In the genomic region with DNA sequence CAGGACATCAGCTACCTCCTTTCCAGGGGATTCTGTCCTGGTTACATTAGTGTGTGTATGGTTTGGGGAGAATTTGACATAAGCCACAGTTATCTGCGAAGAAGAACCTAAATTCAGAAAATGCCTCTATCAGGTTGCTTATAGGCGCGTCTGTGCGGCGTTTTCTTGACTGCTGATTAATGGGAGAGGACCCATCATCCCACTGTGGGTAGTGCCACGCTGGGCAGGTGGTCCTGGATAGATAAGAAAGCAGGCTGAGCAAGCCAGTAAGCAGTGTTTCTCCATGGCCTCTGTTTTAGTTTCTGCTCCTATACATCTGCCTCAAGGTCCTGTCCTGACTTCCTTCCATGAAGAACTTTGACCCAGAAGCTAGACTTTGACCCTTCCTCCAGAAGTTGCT, we compare ENCODE assay signal across 27 mouse cellular contexts. TPM values are rescaled to one million over a fixed set of nuclear protein-coding genes. Genes with fewer than 3 reads are reported as not detected.
A peak's percentile ranks its signal among the peaks of the same experiment; 100 is the strongest.
DNase-seq lines count a peak whose midpoint lies in the region; ATAC-seq and TF ChIP-seq lines count a peak whose summit lies in the region.
"Had no signal": no experiment of that assay in that cellular context is flagged by ENCODE, and none has a peak within 500 bp of the region (broad histone marks: within the 10 kb centered on the region; RNA-seq: fewer than 3 reads in every experiment).

No protein-coding gene starts in this region.

- 0 out of 2 replicates have a peak overlapping the region, but pooled peaks have one; percentile 9 for H3K27ac ChIP-seq in hindbrain, embryonic 14.5 days
- no peak overlapping the region for H3K27ac ChIP-seq in hindbrain, embryonic 16.5 days (ENCODE audit: low read depth, low read length)
- peak overlapping the region; percentile 75 for H3K27ac ChIP-seq in liver, embryonic 12.5 days
- no peak overlapping the region for H3K27ac ChIP-seq in liver, postnatal 0 days (ENCODE audit: low read depth)
- no peak overlapping the region for H3K27ac ChIP-seq in heart, embryonic 11.5 days (ENCODE audit: low read depth, low read length)
- H3K27ac ChIP-seq: embryonic facial prominence, embryonic 12.5 days; forebrain, embryonic 13.5 days; kidney, postnatal 0 days; midbrain, embryonic 12.5 days; stomach, embryonic 15.5 days had no signal

- no peaks in the 10 kb centered on the region for H3K27me3 ChIP-seq in hindbrain, embryonic 14.5 days (ENCODE audit: control insufficient read depth, insufficient read depth, low read length)
- H3K27me3 ChIP-seq in hindbrain, embryonic 16.5 days (replicated peaks; ENCODE audit: control insufficient read depth, insufficient read depth, low read length), result no peaks in the 10 kb centered on the region
- H3K27me3 ChIP-seq in liver, embryonic 12.5 days (replicated peaks), result 0 out of 2 replicates have a peak, but pooled peaks cover 5% of the 10 kb centered on the region
- H3K27me3 ChIP-seq in liver, postnatal 0 days (ENCODE audit: insufficient read depth, low read length), result 0 out of 2 replicates have a peak, but pooled peaks cover 4% of the 10 kb centered on the region
- no peaks in the 10 kb centered on the region for H3K27me3 ChIP-seq in heart, embryonic 11.5 days (ENCODE audit: control insufficient read depth, insufficient read depth, low read length)
- H3K27me3 ChIP-seq: embryonic facial prominence, embryonic 12.5 days; stomach, embryonic 15.5 days had no signal

- no peak for TF ChIP-seq CTCF in liver, postnatal 0 days (IDR thresholded peaks at IDR 0.05; ENCODE audit: low read depth)

- WGBS in hindbrain, embryonic 14.5 days, result 82% methylated on average over 6 of the region's 6 CpGs
- WGBS in hindbrain, embryonic 16.5 days, result 90% methylated on average over 6 of the region's 6 CpGs
- WGBS in liver, embryonic 12.5 days (ENCODE audit: insufficient replicate concordance), result 24% methylated on average over 6 of the region's 6 CpGs
- WGBS in liver, postnatal 0 days (ENCODE audit: insufficient replicate concordance), result 44% methylated on average over 6 of the region's 6 CpGs
- WGBS in heart, embryonic 11.5 days (ENCODE audit: insufficient replicate concordance), result 64% methylated on average over 6 of the region's 6 CpGs

- ATAC-seq in hindbrain, embryonic 14.5 days (ENCODE audit: low FRiP score), result no peak
- ATAC-seq in hindbrain, embryonic 16.5 days, result no peak
- peak; percentile 67 for ATAC-seq in erythroblast, adult 5-6 weeks (replicated peaks; ENCODE audit: low FRiP score, poor library complexity, severe bottlenecking)
- ATAC-seq in liver, embryonic 12.5 days, result peak; percentile 85
- ATAC-seq in liver, postnatal 0 days, result peak; percentile 74
- no peak for ATAC-seq in granulocyte monocyte progenitor cell, adult 5-6 weeks (replicated peaks; ENCODE audit: poor library complexity, severe bottlenecking)
- no peak for ATAC-seq in heart, embryonic 11.5 days (replicated peaks; ENCODE audit: insufficient number of reproducible peaks, low FRiP score, low TSS enrichment)
- ATAC-seq: forebrain, embryonic 13.5 days; inflammation-experienced regulatory T-cells, adult 6 months had no signal

- H3K9me3 ChIP-seq in hindbrain, embryonic 14.5 days (ENCODE audit: control insufficient read depth, low read length), result no peaks in the 10 kb centered on the region
- no peaks in the 10 kb centered on the region for H3K9me3 ChIP-seq in hindbrain, embryonic 16.5 days (ENCODE audit: control insufficient read depth, low read length)
- no peaks in the 10 kb centered on the region for H3K9me3 ChIP-seq in liver, embryonic 12.5 days (replicated peaks)
- no peaks in the 10 kb centered on the region for H3K9me3 ChIP-seq in liver, postnatal 0 days (ENCODE audit: low read length)
- H3K9me3 ChIP-seq in heart, embryonic 11.5 days (replicated peaks; ENCODE audit: control insufficient read depth, low read length), result no peaks in the 10 kb centered on the region
- H3K9me3 ChIP-seq: embryonic facial prominence, embryonic 12.5 days; forebrain, embryonic 13.5 days; heart, embryonic 10.5 days; midbrain, embryonic 12.5 days; stomach, embryonic 15.5 days had no signal

- H3K4me2 ChIP-seq in hindbrain, embryonic 14.5 days (replicated peaks), result no peak overlapping the region
- no peak overlapping the region for H3K4me2 ChIP-seq in hindbrain, embryonic 16.5 days (ENCODE audit: low read length)
- H3K4me2 ChIP-seq in liver, embryonic 12.5 days, result peak overlapping the region; percentile 38
- no peak overlapping the region for H3K4me2 ChIP-seq in liver, postnatal 0 days (ENCODE audit: low read depth, low read length)
- no peak overlapping the region for H3K4me2 ChIP-seq in heart, embryonic 11.5 days
- H3K4me2 ChIP-seq: embryonic facial prominence, embryonic 12.5 days; forebrain, embryonic 13.5 days; lung, embryonic 14.5 days; midbrain, embryonic 12.5 days; stomach, embryonic 15.5 days had no signal

- H3K4me3 ChIP-seq in hindbrain, embryonic 14.5 days (replicated peaks; ENCODE audit: low read length), result no peak overlapping the region
- no peak overlapping the region for H3K4me3 ChIP-seq in hindbrain, embryonic 16.5 days (ENCODE audit: low read length)
- no peak overlapping the region for H3K4me3 ChIP-seq in liver, embryonic 12.5 days
- no peak overlapping the region for H3K4me3 ChIP-seq in liver, postnatal 0 days (ENCODE audit: low read depth, low read length)
- H3K4me3 ChIP-seq in heart, embryonic 11.5 days (ENCODE audit: low read depth, low read length), result no peak overlapping the region
- H3K4me3 ChIP-seq: embryonic facial prominence, embryonic 12.5 days; erythroblast, embryonic 14.5 days; forebrain, embryonic 13.5 days; heart, embryonic 10.5 days; midbrain, embryonic 12.5 days; stomach, embryonic 15.5 days had no signal

- no peaks in the 10 kb centered on the region for H3K36me3 ChIP-seq in hindbrain, embryonic 14.5 days (replicated peaks; ENCODE audit: control insufficient read depth, insufficient read depth)
- H3K36me3 ChIP-seq in hindbrain, embryonic 16.5 days (ENCODE audit: control insufficient read depth, insufficient read depth, low read length), result no peaks in the 10 kb centered on the region
- no peaks in the 10 kb centered on the region for H3K36me3 ChIP-seq in liver, embryonic 12.5 days
- no peaks in the 10 kb centered on the region for H3K36me3 ChIP-seq in liver, postnatal 0 days (replicated peaks; ENCODE audit: insufficient read depth, low read length)
- H3K36me3 ChIP-seq in heart, embryonic 11.5 days (ENCODE audit: control insufficient read depth, insufficient read depth, low read length), result no peaks in the 10 kb centered on the region
- H3K36me3 ChIP-seq: embryonic facial prominence, embryonic 12.5 days; heart, embryonic 10.5 days; midbrain, embryonic 12.5 days; stomach, embryonic 15.5 days had no signal

- TF ChIP-seq EP300 in liver, postnatal 0 days (IDR thresholded peaks at IDR 0.05; ENCODE audit: low read depth), result peak; percentile 72

- H3K4me1 ChIP-seq in hindbrain, embryonic 14.5 days (replicated peaks; ENCODE audit: control insufficient read depth, insufficient read depth, low read length), result peaks cover 13% of the 10 kb centered on the region; the same call in 1 of the 2 replicates
- H3K4me1 ChIP-seq in hindbrain, embryonic 16.5 days (ENCODE audit: control insufficient read depth, insufficient read depth, low read depth, low read length), result peaks cover 15% of the 10 kb centered on the region
- peaks cover 49% of the 10 kb centered on the region for H3K4me1 ChIP-seq in liver, embryonic 12.5 days
- peaks cover 2% of the 10 kb centered on the region; the same call in 1 of the 2 replicates for H3K4me1 ChIP-seq in liver, postnatal 0 days (ENCODE audit: insufficient read depth)
- peaks cover 3% of the 10 kb centered on the region for H3K4me1 ChIP-seq in heart, embryonic 11.5 days (ENCODE audit: control insufficient read depth, insufficient read depth, low read length)

- H3K9ac ChIP-seq in hindbrain, embryonic 14.5 days, result no peak overlapping the region
- H3K9ac ChIP-seq in hindbrain, embryonic 16.5 days (ENCODE audit: low read depth, low read length), result no peak overlapping the region
- H3K9ac ChIP-seq in liver, embryonic 12.5 days, result peak overlapping the region; percentile 32
- H3K9ac ChIP-seq in liver, postnatal 0 days (replicated peaks), result no peak overlapping the region
- no peak overlapping the region for H3K9ac ChIP-seq in heart, embryonic 11.5 days (ENCODE audit: low read depth, low read length)
- H3K9ac ChIP-seq: embryonic facial prominence, embryonic 12.5 days; forebrain, embryonic 13.5 days; lung, embryonic 14.5 days; midbrain, embryonic 12.5 days; stomach, embryonic 15.5 days had no signal

- no peak for DNase-seq in hindbrain, embryonic 14.5 days (ENCODE audit: low spot score)
- DNase-seq in liver, postnatal 0 days, result no peak
- no peak for DNase-seq in thymus, postnatal 4 days
- DNase-seq: adrenal gland, postnatal 14 days; cerebellum, adult 11-12 months; cerebellum, adult 9-11 months; embryo, embryonic 11 days; gastrocnemius, postnatal 10 days; kidney, adult 8-10 months; left cerebral cortex, postnatal 4 days; right cerebral cortex, postnatal 14 days; thymus, adult 18-20 months; thymus, postnatal 25 days had no signal

RNA-seq across cellular contexts. Expression of gene Atp2b4, which starts 43.1 kb away (rescaled TPM):
- 21.1 and 23.3 TPM in 2 replicates for polyA plus RNA-seq in hindbrain, embryonic 14.5 days (2014; fragmentation: Nextera tagmentation; extraction: Ambion mirVana)
- 13.6 and 14.7 TPM in 2 replicates for polyA plus RNA-seq in hindbrain, embryonic 16.5 days (2015; fragmentation: Nextera tagmentation; extraction: Ambion mirVana)
- total RNA-seq in erythroblast, adult 5-6 weeks (2015; ENCODE audit: low replicate concordance), result 241 and 319 TPM in 2 replicates
- 404 and 444 TPM in 2 replicates for total RNA-seq in erythroblast, adult 5-6 weeks (2017; ENCODE audit: low replicate concordance)
- 34.1 and 37.6 TPM in 2 replicates for polyA plus RNA-seq in liver, embryonic 12.5 days (2016; fragmentation: Nextera tagmentation; extraction: Ambion mirVana)
- 6.6 and 9.9 TPM in 2 replicates for polyA plus RNA-seq in liver, postnatal 0 days (2015; fragmentation: Nextera tagmentation; extraction: Ambion mirVana)
- total RNA-seq in granulocyte monocyte progenitor cell, adult 5-6 weeks (2014; fragmentation: Nextera tagmentation), result 44.2 and 58.3 TPM in 2 replicates
- total RNA-seq in granulocyte monocyte progenitor cell, adult 5-6 weeks (2017), result 27.1 and 32.1 TPM in 2 replicates
- 26.1 and 35.6 TPM in 2 replicates for polyA plus RNA-seq in heart, embryonic 11.5 days (2014; fragmentation: Nextera tagmentation; extraction: Ambion mirVana)

Comparison
In these comparisons a context has a peak if more than half of its experiments do, and no peak if none do; other contexts are left out.
1. H3K27ac ChIP-seq: peak in hindbrain, embryonic 14.5 days (single experiment) and liver, embryonic 12.5 days (single experiment); none in hindbrain, embryonic 16.5 days (single experiment), liver, postnatal 0 days (single experiment) and heart, embryonic 11.5 days (single experiment).
2. ATAC-seq: peak in erythroblast, adult 5-6 weeks (single experiment), liver, embryonic 12.5 days (single experiment) and liver, postnatal 0 days (single experiment); none in hindbrain, embryonic 14.5 days (single experiment), hindbrain, embryonic 16.5 days (single experiment), granulocyte monocyte progenitor cell, adult 5-6 weeks (single experiment) and heart, embryonic 11.5 days (single experiment).